Mouse (Mus musculus) heart, embryonic 11.5 days (tissue): ENCODE data around the gene Vmn1r223. TPM values are rescaled to one million over a fixed set of nuclear protein-coding genes. Genes with fewer than 3 reads are reported as not detected.
A peak's percentile ranks its signal among the peaks of the same experiment; 100 is the strongest.
"Not testable (repeated sequence)": the region's sequence is repeated elsewhere in the genome, so short reads cannot be mapped to it uniquely, and the experiment has no call there.

ENCODE experiments used
- ATAC-seq: fragments of 200-750 bp; cut with Nextera tagmentation; replicated peaks from 2 replicates; pipeline ENCODE4 v1.8.0; 2017; ENCODE audit warnings: moderate library complexity; ENCODE audit not compliant: insufficient number of reproducible peaks, low FRiP score, low TSS enrichment
- H3K27ac ChIP-seq: fragments of 300-500 bp; sonication (generic); 2 replicates; pipeline ENCODE4 v1.5.1; 2014; ENCODE audit warnings: mild to moderate bottlenecking, low read depth, low read length
- H3K27me3 ChIP-seq: fragments of 300-500 bp; sonication (generic); 2 replicates; pipeline ENCODE4 v1.6.1; 2014; ENCODE audit warnings: mild to moderate bottlenecking, low read length, mixed read lengths; ENCODE audit not compliant: control insufficient read depth, insufficient read depth
- H3K36me3 ChIP-seq: fragments of 300-500 bp; sonication (generic); 2 replicates; pipeline ENCODE4 v1.6.1; 2014; ENCODE audit warnings: mild to moderate bottlenecking, low read length, moderate library complexity, mixed read lengths; ENCODE audit not compliant: control insufficient read depth, insufficient read depth
- H3K4me1 ChIP-seq: fragments of 300-500 bp; sonication (generic); 2 replicates; pipeline ENCODE4 v1.6.1; 2014; ENCODE audit warnings: low read length; ENCODE audit not compliant: control insufficient read depth, insufficient read depth
- H3K4me2 ChIP-seq: fragments of 300-500 bp; sonication (generic); 2 replicates; pipeline ENCODE4 v1.6.1; 2014; ENCODE audit warnings: mild to moderate bottlenecking, moderate library complexity
- H3K4me3 ChIP-seq: fragments of 300-500 bp; sonication (generic); 2 replicates; pipeline ENCODE4 v1.5.1; 2014; ENCODE audit warnings: low read depth, low read length
- H3K9ac ChIP-seq: fragments of 300-500 bp; sonication (generic); 2 replicates; pipeline ENCODE4 v1.6.1; 2014; ENCODE audit warnings: mild to moderate bottlenecking, low read depth, low read length, moderate library complexity
- H3K9me3 ChIP-seq: fragments of 300-500 bp; sonication (generic); replicated peaks from 2 replicates; pipeline ENCODE4 v1.6.1; 2016; ENCODE audit warnings: low read length; ENCODE audit not compliant: control insufficient read depth
- WGBS: fragments of 180-500 bp; shearing (Covaris S2); extraction: QIAGEN DNeasy Blood & Tissue Kit; methylation state at CpG from one replicate; pipeline ENCODE4 v1.1.7; 2014; ENCODE audit not compliant: insufficient replicate concordance; 5-methylcytosine and 5-hydroxymethylcytosine counted together
- polyA plus RNA-seq: library from polyadenylated mRNA; unstranded; fragments of >200 nt; fragmentation: Nextera tagmentation; extraction: Ambion mirVana; gene quantifications from 2 replicates; pipeline ENCODE4 v1.2.1, GENCODE M21; 2014

Gene Vmn1r223
- not detected in 2 replicates for polyA plus RNA-seq

GRCm38 (mm10) chr13:23246834-23247233 is at the start of gene Vmn1r223:
Gene Vmn1r223, plus strand, starts transcription at chr13:23247134.
- not testable (repeated sequence) for H3K9me3 ChIP-seq, H3K9ac ChIP-seq, H3K4me1 ChIP-seq, H3K36me3 ChIP-seq, H3K27me3 ChIP-seq, H3K27ac ChIP-seq, H3K4me2 ChIP-seq, H3K4me3 ChIP-seq, ATAC-seq
- 71% methylated on average over 1 of the region's 1 CpGs for WGBS

- H3K4me1 ChIP-seq, H3K9ac ChIP-seq, H3K9me3 ChIP-seq, H3K4me3 ChIP-seq, ATAC-seq, H3K4me2 ChIP-seq, H3K36me3 ChIP-seq, H3K27me3 ChIP-seq, H3K27ac ChIP-seq: not testable (repeated sequence)
- 81% methylated on average over 1 of the region's 1 CpGs for WGBS
Measured at GRCm38 (mm10) chr13:23203885-23204284, 43.0 kb upstream of the Vmn1r223 start.

DNA sequence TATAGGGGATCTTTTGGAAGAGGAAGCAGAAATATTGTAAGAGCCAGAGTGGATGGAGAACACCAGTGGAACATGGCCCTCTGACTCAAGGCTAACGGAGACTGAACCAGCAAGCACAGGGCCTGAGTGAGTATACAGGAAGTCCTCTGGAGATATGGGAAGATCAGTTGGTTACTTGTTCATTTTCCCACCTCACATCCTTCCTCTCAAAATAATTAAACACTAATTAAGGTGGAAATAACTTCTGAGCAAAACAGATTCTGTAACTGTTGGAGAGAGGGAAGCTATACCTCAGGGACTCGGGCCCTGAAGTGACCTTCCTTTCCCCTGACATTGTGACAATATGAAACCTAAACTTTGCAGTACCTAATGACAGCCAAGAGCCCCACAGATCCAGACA is 33.1 kb upstream of the Vmn1r223 start, which contains the start of gene Vmn1r221:
Gene Vmn1r221 (plus strand): TSS at position 301 of the 400 bp plus-strand sequence.
- not testable (repeated sequence) for H3K27ac ChIP-seq, ATAC-seq, H3K4me3 ChIP-seq, H3K9ac ChIP-seq, H3K27me3 ChIP-seq, H3K4me2 ChIP-seq, H3K9me3 ChIP-seq, H3K4me1 ChIP-seq, H3K36me3 ChIP-seq
- WGBS, result 69% methylated on average over 2 of the region's 2 CpGs

DNA sequence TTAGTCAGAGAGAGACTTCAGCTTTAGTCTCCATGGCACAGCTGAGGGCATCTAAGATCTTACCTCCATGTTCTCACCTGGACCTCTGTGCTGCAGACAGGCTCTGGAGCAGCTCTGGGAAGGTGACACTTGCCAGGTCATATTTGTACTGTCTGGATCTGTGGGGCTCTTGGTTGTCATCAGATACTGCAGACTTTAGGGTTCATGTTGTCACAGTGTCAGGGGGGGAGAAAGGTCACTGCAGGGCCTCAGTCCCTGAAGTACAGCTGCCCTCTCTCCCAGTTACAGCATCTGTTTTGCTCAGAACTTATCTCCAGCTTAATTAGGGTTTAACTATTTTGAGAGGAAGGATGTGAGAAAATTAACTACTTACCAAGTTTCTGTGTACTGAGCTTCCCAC is 11.1 kb upstream of the Vmn1r223 start, which contains the start of gene Vmn1r222:
Gene Vmn1r222 (minus strand): TSS at position 101 of the 400 bp plus-strand sequence.
- not testable (repeated sequence) for H3K4me3 ChIP-seq, H3K27me3 ChIP-seq, H3K27ac ChIP-seq, H3K4me1 ChIP-seq, H3K4me2 ChIP-seq, H3K9ac ChIP-seq, H3K36me3 ChIP-seq, H3K9me3 ChIP-seq, ATAC-seq

DNA sequence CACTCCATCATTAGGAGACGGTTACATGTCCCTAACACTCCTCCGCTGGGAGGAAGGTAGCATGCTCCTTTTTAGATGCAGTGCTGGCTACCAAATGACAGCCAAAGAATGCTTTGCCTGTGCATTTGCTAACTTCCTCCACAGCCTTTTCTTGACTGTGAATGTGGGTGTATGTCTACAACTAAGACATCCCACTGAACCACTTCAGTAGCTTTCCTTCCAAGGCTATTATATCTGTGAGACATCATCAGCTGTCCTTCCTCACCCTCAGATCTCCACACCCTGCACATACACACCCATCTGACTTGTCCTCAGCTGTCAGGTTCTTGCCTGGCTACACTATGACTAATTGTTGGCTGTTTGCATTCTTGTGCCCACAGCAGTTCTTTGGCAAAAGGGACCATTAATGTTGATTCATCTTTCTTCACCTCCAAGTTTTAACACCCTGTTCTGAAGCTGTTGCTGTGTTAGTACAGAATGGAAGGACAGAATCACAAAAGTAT is 11.7 kb downstream of the Vmn1r223 start:
- Histone ChIP-seq H3K9me3 (no peaks in the 10 kb centered on the region; the same call in 1 of the 2 replicates), H3K36me3 (no peaks in the 10 kb centered on the region), H3K27ac (no peak overlapping the region), H3K4me1 (no peaks in the 10 kb centered on the region), H3K4me3 (no peak overlapping the region), H3K27me3 (no peaks in the 10 kb centered on the region), H3K9ac (no peak overlapping the region), H3K4me2 (no peak overlapping the region)
- WGBS, result 85% methylated on average over 2 of the region's 2 CpGs
- no peak for ATAC-seq

DNA sequence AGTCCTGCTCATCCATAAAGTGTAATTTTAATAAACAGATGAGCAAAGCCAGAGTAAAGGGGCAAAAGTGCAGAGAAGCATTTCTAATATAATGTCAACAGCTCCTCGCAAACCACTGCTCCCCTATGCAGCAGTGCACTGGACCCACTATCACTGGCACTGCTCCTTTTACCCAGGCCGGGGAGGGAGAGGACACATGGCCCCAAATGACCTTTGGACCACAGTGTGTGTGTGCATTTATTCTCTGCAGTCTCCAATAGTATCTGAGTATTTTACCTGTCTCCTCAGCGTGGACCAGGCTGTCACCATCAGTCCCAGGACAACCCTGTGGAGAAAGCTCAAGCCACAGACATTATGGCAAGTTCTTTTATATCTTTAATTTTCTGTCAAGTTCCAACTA is 21.7 kb downstream of the Vmn1r223 start:
- WGBS, result 76% methylated on average over 3 of the region's 3 CpGs
- not testable (repeated sequence) for H3K4me2 ChIP-seq, H3K27ac ChIP-seq

GRCm38 (mm10) chr13:23269127-23269526 is 22.2 kb downstream of the Vmn1r223 start:
- not testable (repeated sequence) for ATAC-seq, H3K4me2 ChIP-seq

More for the DNA sequence above, 21.7 kb downstream of the Vmn1r223 start:
- not testable (repeated sequence) for H3K9ac ChIP-seq, H3K9me3 ChIP-seq, H3K27me3 ChIP-seq, H3K4me1 ChIP-seq, H3K4me3 ChIP-seq, H3K36me3 ChIP-seq, ATAC-seq

GRCm38 (mm10) chr13:23269681-23270080 is 22.7 kb downstream of the Vmn1r223 start:
- Histone ChIP-seq H3K9me3 (no peaks in the 10 kb centered on the region), H3K9ac (no peak overlapping the region), H3K27ac (no peak overlapping the region), H3K36me3 (no peaks in the 10 kb centered on the region), H3K27me3 (no peaks in the 10 kb centered on the region), H3K4me1 (no peaks in the 10 kb centered on the region), H3K4me3 (peak overlapping the region; percentile 45), H3K4me2 (peak overlapping the region; percentile 64)
- ATAC-seq, result no peak
- 19% methylated on average over 11 of the region's 11 CpGs for WGBS

More at GRCm38 (mm10) chr13:23269127-23269526, 22.2 kb downstream of the Vmn1r223 start:
- H3K27me3 ChIP-seq, H3K4me3 ChIP-seq, H3K27ac ChIP-seq, H3K9ac ChIP-seq, H3K36me3 ChIP-seq, H3K4me1 ChIP-seq, H3K9me3 ChIP-seq: not testable (repeated sequence)
- WGBS, result 49% methylated on average over 4 of the region's 4 CpGs
